Mouse (Mus musculus): ENCODE measurements around the gene Panx1. TPM values are rescaled to one million over a fixed set of nuclear protein-coding genes. Genes with fewer than 3 reads are reported as not detected.

The Panx1 gene
- polyA plus RNA-seq, 1 experiment from 2014 or later, result 4.0 TPM

- WGBS (ENCODE audit: insufficient replicate concordance), result 42% methylated on average over 10 of the region's 10 CpGs
Measured at GRCm38 (mm10) chr9:15045740-15046139, 462 bp upstream of the Panx1 start.

GRCm38 (mm10) chr9:15044391-15045083, 741 bp downstream of the Panx1 start:
- Histone ChIP-seq H3K4me3 (ENCODE audit: low read depth, low read length) (peak overlapping the region; percentile 69), H3K9ac (replicated peaks) (peak overlapping the region; percentile 66), H3K9me3 (ENCODE audit: low read length) (no peaks in the 10 kb centered on the region), H3K4me2 (ENCODE audit: low read depth, low read length) (peak overlapping the region; percentile 85), H3K27ac (ENCODE audit: low read depth) (peak overlapping the region; percentile 79), H3K27me3 (ENCODE audit: insufficient read depth, low read length) (no peaks in the 10 kb centered on the region; the same call in 1 of the 2 replicates), H3K36me3 (replicated peaks; ENCODE audit: insufficient read depth, low read length) (no peaks in the 10 kb centered on the region), H3K4me1 (ENCODE audit: insufficient read depth) (peaks cover 8% of the 10 kb centered on the region)
- ATAC-seq (peak; percentile 10; the same call in 1 of the 2 replicates), DNase-seq (no peak)
- 1% methylated on average over 28 of the region's 28 CpGs for WGBS (ENCODE audit: insufficient replicate concordance)
- TF ChIP-seq CTCF (IDR thresholded peaks at IDR 0.05; ENCODE audit: low read depth) (no peak), EP300 (IDR thresholded peaks at IDR 0.05; ENCODE audit: low read depth) (no peak)

More at GRCm38 (mm10) chr9:15045740-15046139, 462 bp upstream of the Panx1 start:
- no peak for TF ChIP-seq CTCF (IDR thresholded peaks at IDR 0.05; ENCODE audit: low read depth)
- Histone ChIP-seq H3K9ac (replicated peaks) (no peak overlapping the region), H3K27ac (ENCODE audit: low read depth) (peak overlapping the region; percentile 79; the same call in 1 of the 2 replicates), H3K4me1 (ENCODE audit: insufficient read depth) (peaks cover 8% of the 10 kb centered on the region), H3K36me3 (replicated peaks; ENCODE audit: insufficient read depth, low read length) (no peaks in the 10 kb centered on the region), H3K27me3 (ENCODE audit: insufficient read depth, low read length) (no peaks in the 10 kb centered on the region; the same call in 1 of the 2 replicates), H3K4me3 (ENCODE audit: low read depth, low read length) (peak overlapping the region; percentile 69), H3K4me2 (ENCODE audit: low read depth, low read length) (peak overlapping the region; percentile 85), H3K9me3 (ENCODE audit: low read length) (no peaks in the 10 kb centered on the region)
- no peak for ATAC-seq
- DNase-seq, result no peak

GRCm38 (mm10) chr9:15041556-15041955, 3.7 kb downstream of the Panx1 start:
- TF ChIP-seq CTCF (IDR thresholded peaks at IDR 0.05; ENCODE audit: low read depth) (no peak), EP300 (IDR thresholded peaks at IDR 0.05; ENCODE audit: low read depth) (no peak)
- WGBS (ENCODE audit: insufficient replicate concordance), result 78% methylated on average over 11 of the region's 11 CpGs
- H3K27me3 ChIP-seq (ENCODE audit: insufficient read depth, low read length), result no peaks in the 10 kb centered on the region
- no peak overlapping the region for H3K27ac ChIP-seq (ENCODE audit: low read depth)
- no peak overlapping the region for H3K9ac ChIP-seq (replicated peaks)
- DNase-seq (no peak), ATAC-seq (no peak)
- no peak overlapping the region for H3K4me2 ChIP-seq (ENCODE audit: low read depth, low read length)
- H3K4me1 ChIP-seq (ENCODE audit: insufficient read depth), result peaks cover 8% of the 10 kb centered on the region
- no peaks in the 10 kb centered on the region for H3K9me3 ChIP-seq (ENCODE audit: low read length)
- no peaks in the 10 kb centered on the region for H3K36me3 ChIP-seq (replicated peaks; ENCODE audit: insufficient read depth, low read length)
- H3K4me3 ChIP-seq (ENCODE audit: low read depth, low read length), result no peak overlapping the region

DNA sequence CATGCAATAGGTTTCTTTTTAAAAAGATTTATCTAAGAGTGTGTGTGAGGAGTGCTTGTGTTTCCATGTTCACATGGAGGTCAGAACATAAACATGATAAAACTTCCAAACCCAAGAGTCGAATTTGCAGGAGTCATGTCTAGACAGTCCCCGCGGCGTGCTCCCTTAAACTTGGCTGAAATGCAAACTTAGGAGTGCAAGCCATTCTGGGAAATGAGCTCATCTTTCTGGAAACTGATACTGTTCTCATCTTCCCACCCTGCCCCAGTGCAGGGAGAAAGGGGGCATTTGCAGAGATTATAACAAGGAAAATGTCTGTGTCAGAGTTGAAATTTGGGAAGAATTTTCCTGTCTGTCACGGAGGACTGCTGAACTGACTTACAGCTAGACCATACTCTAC, 5.4 kb downstream of the Panx1 start:
- ATAC-seq, result no peak

GRCm38 (mm10) chr9:15037704-15038103, 7.6 kb downstream of the Panx1 start:
- H3K27ac ChIP-seq (ENCODE audit: low read depth), result no peak overlapping the region
- TF ChIP-seq EP300 (IDR thresholded peaks at IDR 0.05; ENCODE audit: low read depth), result no peak
- TF ChIP-seq CTCF (IDR thresholded peaks at IDR 0.05; ENCODE audit: low read depth), result no peak

More for the DNA sequence above, 5.4 kb downstream of the Panx1 start:
- TF ChIP-seq EP300 (IDR thresholded peaks at IDR 0.05; ENCODE audit: low read depth) (no peak), CTCF (IDR thresholded peaks at IDR 0.05; ENCODE audit: low read depth) (no peak)
- H3K36me3 ChIP-seq (replicated peaks; ENCODE audit: insufficient read depth, low read length), result no peaks in the 10 kb centered on the region
- H3K4me3 ChIP-seq (ENCODE audit: low read depth, low read length), result no peak overlapping the region
- H3K4me1 ChIP-seq (ENCODE audit: insufficient read depth), result 0 out of 2 replicates have a peak, but pooled peaks cover 3% of the 10 kb centered on the region
- H3K27me3 ChIP-seq (ENCODE audit: insufficient read depth, low read length), result no peaks in the 10 kb centered on the region
- DNase-seq, result no peak
- no peaks in the 10 kb centered on the region for H3K9me3 ChIP-seq (ENCODE audit: low read length)
- H3K9ac ChIP-seq (replicated peaks), result no peak overlapping the region
- H3K4me2 ChIP-seq (ENCODE audit: low read depth, low read length), result no peak overlapping the region
- H3K27ac ChIP-seq (ENCODE audit: low read depth), result no peak overlapping the region
- WGBS (ENCODE audit: insufficient replicate concordance), result 82% methylated on average over 5 of the region's 5 CpGs

GRCm38 (mm10) chr9:15037237-15037636, 8.0 kb downstream of the Panx1 start:
- Histone ChIP-seq H3K9me3 (ENCODE audit: low read length) (no peaks in the 10 kb centered on the region), H3K9ac (replicated peaks) (no peak overlapping the region), H3K4me2 (ENCODE audit: low read depth, low read length) (no peak overlapping the region), H3K36me3 (replicated peaks; ENCODE audit: insufficient read depth, low read length) (no peaks in the 10 kb centered on the region), H3K27ac (ENCODE audit: low read depth) (no peak overlapping the region), H3K27me3 (ENCODE audit: insufficient read depth, low read length) (no peaks in the 10 kb centered on the region), H3K4me3 (ENCODE audit: low read depth, low read length) (no peak overlapping the region), H3K4me1 (ENCODE audit: insufficient read depth) (0 out of 2 replicates have a peak, but pooled peaks cover 3% of the 10 kb centered on the region)
- TF ChIP-seq CTCF (IDR thresholded peaks at IDR 0.05; ENCODE audit: low read depth) (no peak), EP300 (IDR thresholded peaks at IDR 0.05; ENCODE audit: low read depth) (no peak)
- ATAC-seq, result no peak
- no peak for DNase-seq

More at GRCm38 (mm10) chr9:15037704-15038103, 7.6 kb downstream of the Panx1 start:
- ATAC-seq, result peak; percentile 33; the same call in 1 of the 2 replicates
- H3K4me3 ChIP-seq (ENCODE audit: low read depth, low read length), result no peak overlapping the region
- H3K4me2 ChIP-seq (ENCODE audit: low read depth, low read length), result no peak overlapping the region
- WGBS (ENCODE audit: insufficient replicate concordance), result 60% methylated on average over 3 of the region's 3 CpGs
- DNase-seq, result no peak
- no peaks in the 10 kb centered on the region for H3K27me3 ChIP-seq (ENCODE audit: insufficient read depth, low read length)
- no peak overlapping the region for H3K9ac ChIP-seq (replicated peaks)
- no peaks in the 10 kb centered on the region for H3K36me3 ChIP-seq (replicated peaks; ENCODE audit: insufficient read depth, low read length)
- 0 out of 2 replicates have a peak, but pooled peaks cover 3% of the 10 kb centered on the region for H3K4me1 ChIP-seq (ENCODE audit: insufficient read depth)
- no peaks in the 10 kb centered on the region for H3K9me3 ChIP-seq (ENCODE audit: low read length)

Measured in liver, postnatal 0 days (tissue).